ENCODE assay signal across 25 mouse cellular contexts in the genomic region with DNA sequence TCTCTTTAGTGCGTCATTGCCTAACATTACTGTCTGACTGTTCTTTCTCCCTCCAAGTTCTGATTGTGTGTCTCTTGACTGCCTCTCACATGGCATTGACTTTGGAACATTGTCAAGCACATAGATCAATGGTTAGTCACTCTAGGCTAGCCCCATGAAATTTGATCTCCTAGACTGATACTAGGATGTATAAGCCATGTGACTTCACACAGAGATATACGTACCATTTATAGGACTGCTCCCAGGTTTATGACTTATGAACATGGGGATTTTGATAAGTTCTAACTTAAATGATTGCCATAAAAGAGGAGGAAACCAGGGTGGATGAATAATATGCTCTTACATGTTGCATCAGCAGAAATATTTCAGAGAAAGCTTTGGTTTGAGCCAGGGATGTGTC. TPM values are rescaled to one million over a fixed set of nuclear protein-coding genes. Genes with fewer than 3 reads are reported as not detected.
DNase-seq lines count a peak whose midpoint lies in the region; ATAC-seq lines count a peak whose summit lies in the region.
"Had no signal": no experiment of that assay in that cellular context is flagged by ENCODE, and none has a peak within 500 bp of the region (broad histone marks: within the 10 kb centered on the region; RNA-seq: fewer than 3 reads in every experiment).

No protein-coding gene starts in this region.

- no peak overlapping the region for H3K9ac ChIP-seq in intestine, embryonic 15.5 days
- H3K9ac ChIP-seq: forebrain, embryonic 12.5 days; forebrain, embryonic 15.5 days; heart, embryonic 12.5 days; heart, embryonic 15.5 days; hindbrain, embryonic 14.5 days had no signal

- no peaks in the 10 kb centered on the region for H3K27me3 ChIP-seq in intestine, embryonic 15.5 days (replicated peaks)
- H3K27me3 ChIP-seq: CH12.LX; forebrain, embryonic 12.5 days; forebrain, embryonic 15.5 days; heart, embryonic 12.5 days; heart, embryonic 15.5 days had no signal

- no peaks in the 10 kb centered on the region for H3K4me1 ChIP-seq in intestine, embryonic 15.5 days (replicated peaks)

- no peak overlapping the region for H3K4me3 ChIP-seq in intestine, embryonic 15.5 days (replicated peaks)
- H3K4me3 ChIP-seq: forebrain, embryonic 12.5 days; forebrain, embryonic 15.5 days; heart, embryonic 12.5 days; heart, embryonic 15.5 days had no signal

- peak; percentile 20 for DNase-seq in adrenal gland, adult 2 months
- DNase-seq in adrenal gland, postnatal 10 days: no peak
- DNase-seq in 3T3-L1 (ENCODE audit: low read depth, low spot score): peak; percentile 23
- DNase-seq in large intestine, adult 2 months (ENCODE audit: low read depth, low spot score): peak; percentile 42
- DNase-seq in layer of hippocampus, adult 9-11 months: no peak
- no peak for DNase-seq in layer of hippocampus, adult 9-10 months (ENCODE audit: low spot score)
- DNase-seq: adrenal gland, adult 8-10 months; adrenal gland, postnatal 36 days; B cell, adult 2 months; cerebellum, adult 18-20 months; cerebellum, adult 9-10 months; cerebellum, postnatal 14 days; gastrocnemius, postnatal 14 days; heart, adult 18-20 months; heart, postnatal 10 days; heart, postnatal 4 days had no signal

- WGBS in intestine, embryonic 15.5 days: 70% methylated on average over 2 of the region's 2 CpGs
- WGBS in large intestine, adult 2 months: 52% methylated on average over 2 of the region's 2 CpGs

- H3K4me2 ChIP-seq in intestine, embryonic 15.5 days (replicated peaks): no peak overlapping the region
- H3K4me2 ChIP-seq: forebrain, embryonic 12.5 days; forebrain, embryonic 15.5 days; heart, embryonic 12.5 days; heart, embryonic 15.5 days; hindbrain, embryonic 14.5 days had no signal

- no peaks in the 10 kb centered on the region for H3K36me3 ChIP-seq in intestine, embryonic 15.5 days
- H3K36me3 ChIP-seq: forebrain, embryonic 12.5 days; forebrain, embryonic 15.5 days; G1E; heart, embryonic 12.5 days; heart, embryonic 15.5 days had no signal

- no peak overlapping the region for H3K27ac ChIP-seq in intestine, embryonic 15.5 days
- H3K27ac ChIP-seq: forebrain, embryonic 12.5 days; forebrain, embryonic 15.5 days; heart, embryonic 15.5 days; hindbrain, embryonic 14.5 days; hindbrain, postnatal 0 days had no signal

- no peaks in the 10 kb centered on the region for H3K9me3 ChIP-seq in intestine, embryonic 15.5 days
- H3K9me3 ChIP-seq: forebrain, embryonic 15.5 days; G1E; heart, embryonic 12.5 days; heart, embryonic 15.5 days had no signal

- ATAC-seq in intestine, embryonic 15.5 days: peak; percentile 90
- ATAC-seq: forebrain, embryonic 15.5 days; hindbrain, postnatal 0 days had no signal

RNA-seq across cellular contexts. Expression of a gene that starts 52.9 kb away (rescaled TPM):
- 1 to 10 TPM; 4.9 to 9.4 TPM for total RNA-seq in adrenal gland, adult 2 months (2021)
- 68.7 and 69.8 TPM in 2 replicates for polyA plus RNA-seq in adrenal gland, adult 2 months (2012; rRNA removed)
- 10 to 100 TPM in 1 of 2 experiments, 1 to 10 TPM in 1; 8.8 to 20.3 TPM for total RNA-seq in adrenal gland, postnatal 10 days (2021)
- polyA plus RNA-seq in intestine, embryonic 15.5 days (2015; fragmentation: Nextera tagmentation; extraction: Ambion mirVana): 1.7 and 2.0 TPM in 2 replicates
- 6.9 and 9.8 TPM in 2 replicates for polyA plus RNA-seq in large intestine, adult 2 months (2012; rRNA removed)
- total RNA-seq: CH12.LX had no signal
- polyA plus RNA-seq: G1E had no signal

Comparison
In these comparisons a context has a peak if more than half of its experiments do, and no peak if none do; other contexts are left out.
1. DNase-seq: peak in adrenal gland, adult 2 months (single experiment), 3T3-L1 (single experiment) and large intestine, adult 2 months (single experiment); none in adrenal gland, postnatal 10 days (single experiment), layer of hippocampus, adult 9-11 months (single experiment) and layer of hippocampus, adult 9-10 months (single experiment).